Mouse (Mus musculus) right cerebral cortex, postnatal 36 days (tissue): ENCODE results near the gene Phactr3.

ENCODE experiments used
- DNase-seq, 2 experiments: peaks; one replicate each; pipeline ENCODE4 v3.0.0; 2022; ENCODE audit warnings: low spot score in 2 of 2, mixed read lengths in 1 of 2

Phactr3 gene

DNA sequence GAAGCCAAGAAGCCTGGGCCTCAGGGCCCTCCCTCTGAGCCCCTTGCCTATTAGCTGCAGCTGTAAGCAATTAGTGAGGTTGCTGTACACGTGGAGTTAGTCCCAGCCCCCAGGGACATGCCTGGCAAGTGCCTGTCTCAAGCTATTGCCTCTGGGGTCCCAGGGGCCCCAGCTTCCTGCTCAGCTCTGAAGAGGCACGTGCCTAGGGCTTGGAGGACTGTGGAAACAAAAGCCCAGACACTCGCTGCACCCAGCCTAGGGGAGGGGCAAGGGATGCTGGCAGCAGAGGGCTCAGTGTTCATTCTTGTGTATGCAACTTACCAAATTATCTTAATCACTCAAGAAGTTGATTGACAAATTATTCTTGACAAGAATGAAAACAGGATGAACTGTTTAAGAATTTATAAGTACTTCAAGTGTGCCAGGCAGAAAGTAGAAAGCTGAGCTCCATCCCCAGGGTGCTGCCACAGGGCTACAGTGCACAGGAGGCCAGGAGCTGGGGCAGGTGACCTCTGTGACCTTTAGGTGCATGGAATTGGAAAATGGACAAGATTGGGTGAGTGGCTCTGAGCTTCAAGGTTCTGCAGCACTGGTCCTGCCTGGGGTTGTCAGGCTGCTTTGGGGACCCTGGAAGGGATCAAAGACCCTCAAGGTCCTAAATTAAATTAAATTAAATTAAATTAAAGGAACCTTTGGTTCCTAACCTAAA, 138.5 kb downstream of the Phactr3 start:
- no peak for DNase-seq

DNA sequence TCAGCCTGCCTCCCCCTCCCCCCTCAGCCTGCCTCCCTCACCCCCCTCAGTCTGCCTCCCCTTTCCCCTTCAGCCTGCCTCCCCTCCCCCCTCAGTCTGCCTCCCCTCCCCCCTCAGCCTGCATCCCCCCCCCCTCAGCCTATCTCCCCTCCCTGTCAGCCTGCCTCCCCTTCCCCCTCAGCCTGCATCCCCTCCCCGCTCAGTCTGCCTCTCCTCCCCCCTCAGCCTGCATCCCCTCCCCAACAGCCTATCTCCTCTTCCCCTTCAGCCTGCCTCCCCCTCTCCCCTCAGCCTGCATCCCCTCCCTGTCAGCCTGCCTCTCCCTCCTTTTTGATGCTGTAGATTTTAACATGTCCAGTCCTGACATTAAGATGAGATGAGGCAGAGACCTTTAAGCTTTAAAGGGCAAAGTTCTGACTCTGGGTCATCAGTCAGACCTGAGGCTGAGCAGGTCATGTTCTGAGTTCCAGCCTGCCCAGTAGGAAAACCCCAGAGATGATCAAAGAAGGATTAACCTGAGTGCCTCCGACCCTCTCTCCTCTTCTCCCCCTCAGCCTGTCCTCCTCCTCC, 139.3 kb downstream of the Phactr3 start:
- DNase-seq, result no peak

DNA sequence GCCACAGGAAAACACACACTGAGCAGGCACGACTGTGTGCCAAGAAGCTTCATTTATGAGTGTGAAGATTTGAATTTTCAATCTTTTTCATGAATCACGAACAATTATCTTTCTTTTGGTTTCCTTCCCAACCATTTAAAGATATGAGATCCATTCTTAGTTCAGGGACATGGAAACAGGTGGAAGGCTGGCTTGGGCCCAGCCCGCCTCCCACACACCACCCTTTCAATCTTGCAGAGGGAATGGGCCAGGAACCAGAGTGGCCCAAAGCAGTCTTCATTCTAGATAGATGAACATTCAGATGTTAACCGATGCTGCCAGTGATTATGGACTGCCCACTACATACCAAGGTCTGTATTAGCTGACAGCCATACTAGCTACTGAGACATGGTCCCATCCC, 144.3 kb downstream of the Phactr3 start:
- DNase-seq, result peak; percentile 38 to 53

DNA sequence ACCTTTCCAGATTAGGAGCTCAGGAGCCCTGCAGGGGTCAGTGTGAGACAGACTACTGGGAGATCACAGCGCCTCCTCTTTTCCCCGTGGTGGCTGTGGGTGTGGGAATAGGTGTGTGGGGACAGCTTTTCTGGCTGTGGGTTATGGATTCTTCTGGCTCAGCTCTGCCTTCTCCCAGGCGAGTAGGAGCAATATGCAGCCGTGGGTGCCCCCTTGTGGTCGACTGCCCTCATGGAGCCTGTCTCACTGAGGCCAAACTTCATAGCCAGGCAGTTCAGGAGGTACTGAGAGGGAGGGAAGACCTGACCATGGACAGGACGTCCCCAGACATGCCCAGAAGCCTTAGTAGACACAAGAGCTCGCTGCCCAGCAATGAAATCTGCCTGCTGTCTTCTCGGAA, 145.6 kb downstream of the Phactr3 start:
- peak; percentile 82 to 88 for DNase-seq

DNA sequence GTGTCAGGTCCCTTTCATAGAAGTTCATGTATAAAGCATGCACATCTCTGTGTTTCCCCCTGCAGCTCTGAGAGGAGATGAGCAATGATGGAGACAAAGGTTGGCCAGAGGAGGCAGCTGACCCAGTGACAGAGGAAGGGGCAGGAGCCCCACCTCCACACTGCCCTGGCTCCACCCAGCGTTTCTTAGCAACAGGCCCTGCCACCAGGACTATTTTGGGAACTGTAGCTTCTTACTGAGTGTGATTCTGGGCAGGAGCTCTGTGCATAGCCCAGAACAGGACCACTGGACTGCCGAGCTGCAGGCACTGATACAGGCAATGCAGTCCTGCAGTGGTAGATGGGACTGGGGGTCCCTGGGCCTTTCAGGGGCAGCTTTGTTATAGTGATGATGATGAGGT, 146.7 kb downstream of the Phactr3 start:
- DNase-seq, result peak; percentile 34 to 60

DNA sequence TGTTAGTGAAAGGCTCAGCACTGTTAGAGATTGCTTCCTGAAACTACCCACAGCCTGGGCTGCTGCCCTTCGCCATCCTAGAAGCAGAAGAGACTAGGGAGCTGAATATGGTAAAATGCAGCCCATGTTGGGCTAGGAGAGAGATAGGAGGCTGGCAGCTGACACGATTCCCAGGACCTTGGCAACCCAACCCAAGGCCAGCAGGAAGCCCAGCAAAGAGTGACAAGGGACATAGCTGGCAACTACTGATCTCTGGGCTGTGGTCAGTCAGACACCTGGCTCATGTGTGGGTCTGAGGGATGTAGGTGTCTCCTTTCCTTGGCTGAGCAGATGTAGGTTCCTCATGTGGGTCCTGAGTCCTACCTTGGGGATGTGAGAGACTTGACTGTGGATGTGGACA, 152.0 kb downstream of the Phactr3 start:
- DNase-seq, result no peak

DNA sequence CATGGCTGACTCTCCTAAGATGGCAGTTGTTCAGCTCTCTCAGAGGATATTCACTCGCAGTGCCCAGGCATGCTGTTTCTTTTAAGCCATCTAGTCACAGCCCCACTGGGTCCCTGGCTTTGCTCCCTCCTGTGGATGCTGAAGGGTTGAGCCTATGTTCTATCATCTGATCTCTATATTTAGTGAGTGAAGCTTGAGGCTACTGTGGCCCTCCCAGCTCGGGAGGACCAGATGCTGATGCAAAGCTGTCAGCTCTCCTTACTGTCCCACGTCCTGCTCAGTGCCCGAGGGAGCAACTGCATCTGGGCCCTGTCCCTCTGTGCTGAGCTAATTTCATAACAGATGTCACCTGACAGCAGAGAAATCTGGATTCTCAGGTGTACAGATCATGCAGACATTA, 153.6 kb downstream of the Phactr3 start:
- no peak for DNase-seq

DNA sequence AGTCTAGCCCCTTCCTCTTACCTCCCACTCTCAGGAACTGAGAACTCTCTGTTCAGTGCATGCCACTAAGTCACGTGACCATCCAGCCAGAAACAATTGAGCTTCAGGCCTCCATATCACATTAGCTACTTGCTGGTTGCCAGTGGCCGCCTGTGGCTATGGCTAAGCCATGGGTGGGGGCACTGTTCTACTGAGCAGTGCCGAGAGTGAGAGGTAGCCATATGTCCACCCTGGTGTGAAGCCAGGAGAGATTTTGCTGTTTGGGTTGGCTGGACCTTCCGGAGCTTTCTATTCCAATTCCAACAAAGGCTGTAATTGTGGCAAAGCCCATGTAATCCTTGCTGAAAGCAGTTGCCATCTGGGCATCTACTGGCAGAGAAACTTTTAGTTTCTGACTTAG, 155.4 kb downstream of the Phactr3 start:
- no peak for DNase-seq

DNA sequence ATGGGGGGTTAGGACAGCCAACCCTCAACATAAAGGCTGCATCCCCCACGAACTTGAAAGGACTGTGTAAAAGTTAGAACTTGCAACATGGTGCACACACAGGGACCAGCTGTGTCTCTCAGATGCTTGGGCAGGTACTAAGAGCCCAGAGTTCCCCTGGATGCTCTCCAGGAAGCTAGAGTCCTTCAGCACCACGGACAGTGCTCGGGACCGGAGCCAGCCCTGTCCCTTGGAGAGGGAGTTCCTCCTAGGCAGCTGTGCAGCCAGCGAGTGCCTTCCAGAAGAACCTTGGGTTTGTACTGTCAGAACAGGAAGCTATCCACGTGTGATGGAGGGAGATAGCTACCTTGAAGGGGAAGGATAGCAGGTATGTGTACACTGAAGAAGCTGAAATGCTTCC, 158.4 kb downstream of the Phactr3 start:
- no peak for DNase-seq

DNA sequence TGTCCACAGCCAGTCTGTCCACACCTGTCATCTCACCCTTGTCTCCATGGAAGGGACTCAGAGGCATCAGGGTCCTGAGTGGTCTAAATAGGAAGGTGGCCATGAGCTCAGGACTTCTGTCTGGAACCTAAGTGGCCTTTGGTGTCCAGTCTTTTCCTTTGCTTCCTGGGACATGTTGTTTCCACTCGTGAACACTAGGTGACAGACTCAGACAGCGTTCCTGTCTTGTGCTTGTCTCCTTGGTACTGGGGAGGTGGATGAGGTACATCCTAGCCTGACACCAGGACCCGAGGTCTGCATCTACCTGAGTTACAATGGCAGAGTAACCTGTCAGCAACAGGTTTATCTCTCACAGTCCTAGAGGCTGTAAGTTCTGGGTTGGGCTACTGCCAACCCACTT, 162.4 kb downstream of the Phactr3 start:
- no peak for DNase-seq

DNA sequence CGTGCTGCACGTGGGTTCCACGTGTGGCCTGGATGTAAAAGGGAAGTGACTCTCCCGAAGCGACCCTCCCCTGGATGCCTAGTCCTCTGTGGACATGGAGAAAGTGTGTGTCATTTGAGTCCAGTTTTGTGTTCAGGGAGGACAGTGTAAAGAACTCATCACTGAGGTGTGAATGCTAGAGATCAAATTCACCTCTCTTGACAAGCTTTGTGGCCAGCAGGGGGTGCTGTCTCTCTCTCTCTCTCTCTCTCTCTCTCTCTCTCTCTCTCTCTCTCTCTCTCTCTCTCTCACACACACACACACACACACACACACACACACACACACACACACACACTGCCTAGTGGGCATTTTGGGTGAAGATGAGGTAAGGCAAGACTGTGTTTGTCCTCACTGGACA, 168.5 kb downstream of the Phactr3 start:
- no peak for DNase-seq

DNA sequence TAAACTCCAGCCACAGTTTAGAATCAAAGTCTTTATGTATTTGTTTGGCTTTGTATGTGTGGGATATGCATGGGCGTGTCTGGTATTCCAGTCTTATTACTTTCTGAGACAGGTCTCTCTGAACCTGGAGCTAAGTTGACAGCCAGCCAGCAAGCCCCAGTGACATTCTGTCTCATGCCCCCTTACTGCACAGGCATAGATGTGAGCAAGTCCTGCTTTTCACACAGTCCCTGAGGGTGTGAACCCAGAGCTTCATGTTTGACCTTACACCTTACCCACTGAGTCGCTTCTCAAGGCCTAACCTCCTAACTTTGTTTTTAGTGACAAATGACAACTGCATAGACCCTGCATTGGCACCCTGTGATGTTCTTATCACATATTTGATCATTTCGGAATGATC, 169.9 kb downstream of the Phactr3 start:
- DNase-seq, result no peak

DNA sequence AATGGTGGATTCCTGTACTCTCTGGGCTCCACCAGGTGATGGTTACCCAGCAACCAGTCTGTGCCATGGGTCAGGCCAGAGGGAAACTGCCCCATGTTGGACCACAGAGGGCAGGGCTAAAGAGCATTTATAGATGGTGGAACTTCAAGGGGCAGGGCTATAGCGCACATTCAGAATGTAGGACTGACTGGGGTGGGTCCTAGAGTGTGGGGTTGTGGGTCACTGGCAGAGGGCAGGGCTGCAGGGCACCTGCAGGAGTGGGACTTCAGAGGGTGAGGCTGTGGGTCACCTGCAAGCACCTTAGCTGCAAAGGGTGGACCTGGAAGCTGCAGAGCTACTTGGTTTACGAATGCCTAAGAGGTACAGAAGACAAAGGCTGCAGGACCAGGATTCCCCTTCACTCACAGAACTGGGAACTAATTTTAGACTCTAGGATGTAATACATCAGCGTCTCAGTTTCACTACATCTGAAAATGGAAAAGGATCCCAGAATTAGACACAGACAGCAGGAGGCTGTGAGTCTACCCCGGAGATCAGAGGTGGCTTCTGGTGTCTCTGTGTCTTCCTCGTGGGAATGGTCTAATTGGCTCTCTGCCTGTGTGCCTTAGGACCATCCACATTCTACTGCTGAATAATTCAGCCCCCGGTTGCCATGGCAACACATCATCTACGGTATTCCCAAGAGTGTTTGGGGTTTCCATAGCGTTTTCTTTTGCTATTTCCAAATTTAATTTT, 184.8 kb downstream of the Phactr3 start:
- peak; percentile 44 to 57 for DNase-seq

DNA sequence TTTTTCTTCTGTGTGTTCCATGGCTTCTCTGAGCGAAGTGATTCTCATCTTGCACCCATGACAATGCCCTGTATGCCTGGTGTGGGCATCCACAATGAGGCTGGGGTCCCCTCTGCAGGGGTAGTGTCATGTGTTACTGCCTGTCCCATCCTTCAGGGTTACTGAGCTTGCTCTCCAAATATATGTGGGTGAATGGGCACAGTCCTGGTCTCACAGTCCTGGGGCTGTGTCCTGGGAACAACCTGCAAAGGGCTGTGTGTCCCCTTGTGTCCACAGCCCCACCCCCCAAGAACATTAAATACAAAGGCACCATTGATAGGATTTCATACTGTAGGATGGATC, 185.4 kb downstream of the Phactr3 start:
- no peak for DNase-seq

DNA sequence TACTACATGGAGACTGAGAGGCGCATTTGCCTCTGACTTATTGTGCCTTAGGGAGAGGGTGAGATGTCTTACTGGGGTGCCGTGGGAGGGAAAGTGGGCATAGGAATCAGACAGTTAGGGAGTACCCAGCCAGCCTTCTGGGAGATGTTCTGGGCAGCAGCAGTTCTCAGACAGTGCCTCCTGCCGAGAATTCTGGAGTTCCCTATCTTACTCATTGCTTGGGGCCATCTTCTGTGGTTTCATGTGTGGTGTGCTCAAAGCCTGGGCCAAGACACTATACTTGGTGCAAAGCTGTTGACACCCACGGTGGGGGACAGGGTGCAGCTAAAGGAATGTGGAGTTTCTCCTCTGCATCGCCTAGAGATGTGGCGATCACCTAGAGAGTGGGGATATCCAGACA, 185.9 kb downstream of the Phactr3 start:
- DNase-seq, result no peak

DNA sequence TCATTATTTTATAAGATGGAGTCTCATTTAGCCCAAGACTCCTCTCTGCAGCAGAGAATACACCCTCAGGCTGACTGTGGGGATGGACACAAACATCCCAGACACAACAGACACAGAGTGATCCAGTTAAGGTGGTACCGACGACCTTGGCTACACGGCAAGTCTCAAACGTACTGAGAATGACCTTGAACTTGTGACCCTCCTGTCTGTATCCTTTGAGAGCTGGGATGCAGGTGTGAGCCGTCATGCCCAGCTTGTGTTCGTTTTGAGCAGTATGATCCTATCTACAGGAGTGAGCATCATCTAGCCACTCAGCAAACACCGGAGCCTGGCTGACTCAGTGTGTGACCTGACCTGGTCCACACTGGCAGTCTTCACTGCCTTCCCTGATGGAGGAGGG, 194.8 kb downstream of the Phactr3 start:
- DNase-seq, result no peak

DNA sequence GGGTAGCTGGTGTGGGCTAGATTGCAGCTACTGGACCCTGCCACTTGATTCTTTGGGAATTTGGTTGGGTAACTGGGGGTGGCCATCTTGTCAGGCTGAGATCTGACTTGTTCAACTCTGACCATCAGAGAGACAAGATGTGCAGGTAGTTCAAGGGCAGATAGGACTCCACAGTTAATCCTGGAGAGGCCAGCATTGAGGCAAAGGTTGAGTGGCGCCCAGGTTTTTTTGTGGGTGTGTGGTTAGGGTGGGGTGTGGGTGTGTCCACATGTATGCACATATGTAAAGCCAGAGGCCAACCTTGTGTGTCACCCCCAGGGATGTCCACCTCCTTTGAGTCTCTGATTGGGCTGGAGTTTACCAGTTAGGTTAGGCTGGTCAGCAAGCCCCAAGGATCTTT, 197.5 kb downstream of the Phactr3 start:
- no peak for DNase-seq

DNA sequence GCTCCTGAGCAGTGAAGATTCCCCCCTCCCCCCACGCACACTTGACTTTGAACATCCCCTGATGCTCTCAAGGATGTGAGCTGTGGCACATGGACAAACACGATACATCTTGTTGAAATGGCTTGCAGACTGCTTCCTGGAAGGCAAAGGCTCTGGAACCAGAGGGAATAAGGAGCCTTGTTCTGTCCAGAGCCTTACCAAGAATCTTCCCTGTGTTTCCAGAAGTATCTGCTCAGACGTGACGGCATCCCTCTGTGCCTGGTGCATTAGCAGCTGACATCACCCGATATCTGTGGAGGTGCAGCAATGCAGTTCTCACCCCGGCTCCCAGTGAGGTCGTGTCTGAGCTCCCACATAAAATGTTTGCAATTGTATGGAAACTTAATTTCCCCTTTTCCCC, 201.0 kb downstream of the Phactr3 start:
- no peak for DNase-seq

DNA sequence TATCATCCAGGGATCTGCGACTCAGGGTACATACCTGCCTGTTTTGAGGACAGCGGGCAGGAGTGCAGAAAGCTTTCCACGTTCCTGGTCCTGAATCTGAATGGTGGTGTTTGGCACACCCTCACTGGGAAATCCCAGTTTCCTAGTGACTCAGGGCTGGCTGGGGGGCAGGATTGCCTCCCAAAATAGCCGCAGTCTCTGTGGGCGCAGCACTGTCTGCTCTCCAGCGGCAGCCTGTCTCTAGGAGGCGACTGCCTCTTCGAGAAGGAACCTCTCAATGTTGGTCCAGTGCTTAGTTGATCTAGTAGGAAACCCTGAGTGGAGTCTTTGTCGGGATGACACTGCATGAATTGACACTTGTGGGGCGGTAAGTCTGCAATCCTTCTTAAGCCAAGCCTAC, 202.5 kb downstream of the Phactr3 start:
- DNase-seq, result peak; percentile 56 to 63

DNA sequence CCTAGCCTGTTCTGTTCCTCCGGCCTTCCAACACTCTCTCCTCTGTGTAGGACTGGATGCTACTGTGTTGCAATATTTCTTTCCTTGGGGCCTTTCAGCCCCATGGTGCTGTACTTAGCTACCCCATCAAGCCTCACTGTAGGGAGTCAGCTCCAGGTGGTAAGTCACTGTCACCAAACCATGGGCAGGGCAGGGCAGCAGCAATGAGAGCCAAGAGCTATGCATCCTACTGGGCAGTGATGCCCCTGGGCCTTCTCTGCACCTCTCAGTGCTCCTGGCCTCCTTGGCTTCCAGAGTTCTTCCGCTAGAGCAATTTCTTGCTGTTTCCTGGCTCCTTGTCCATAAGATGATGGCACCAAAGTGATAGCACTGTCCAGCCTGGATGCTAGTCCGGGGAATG, 205.6 kb downstream of the Phactr3 start:
- DNase-seq, result no peak

DNA sequence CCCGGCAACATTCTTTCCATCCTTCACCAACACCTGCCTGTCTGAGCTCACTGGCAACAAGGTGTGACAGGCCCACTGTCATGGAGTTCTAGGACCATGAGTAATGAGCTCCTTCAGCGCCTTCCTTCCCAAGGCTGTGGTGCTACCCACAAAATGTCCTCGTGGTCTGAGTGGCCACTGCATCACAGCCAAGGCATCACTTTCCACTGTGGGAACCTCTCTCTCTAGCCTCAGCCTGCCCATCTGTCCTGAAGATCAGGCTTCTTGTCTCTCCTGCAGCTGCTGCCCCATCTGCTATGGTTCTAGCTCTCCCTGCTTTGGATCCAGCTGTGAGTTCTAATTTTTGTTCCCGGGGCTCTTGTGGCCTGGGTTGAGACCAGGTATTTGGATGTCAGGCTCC, 206.0 kb downstream of the Phactr3 start:
- DNase-seq, result no peak

DNA sequence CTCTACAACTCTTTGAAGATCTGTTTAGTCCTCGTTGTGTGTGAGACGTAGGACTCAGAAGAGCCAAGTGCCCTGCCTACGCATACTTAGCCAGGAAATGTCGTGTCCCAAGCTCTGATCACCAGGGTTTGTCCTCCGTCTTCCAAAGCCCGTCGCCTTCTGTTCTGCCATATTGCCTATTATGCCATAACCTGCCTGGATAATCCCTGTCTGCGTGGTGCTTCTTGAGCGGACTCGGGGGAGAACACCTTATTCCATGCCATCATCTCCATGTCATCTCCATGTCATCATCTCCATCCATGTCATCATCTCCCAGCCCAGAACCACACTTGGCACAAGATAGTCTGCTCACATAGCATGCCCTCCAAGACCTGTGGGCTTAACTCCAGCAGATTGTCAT, 207.3 kb downstream of the Phactr3 start:
- DNase-seq, result no peak

DNA sequence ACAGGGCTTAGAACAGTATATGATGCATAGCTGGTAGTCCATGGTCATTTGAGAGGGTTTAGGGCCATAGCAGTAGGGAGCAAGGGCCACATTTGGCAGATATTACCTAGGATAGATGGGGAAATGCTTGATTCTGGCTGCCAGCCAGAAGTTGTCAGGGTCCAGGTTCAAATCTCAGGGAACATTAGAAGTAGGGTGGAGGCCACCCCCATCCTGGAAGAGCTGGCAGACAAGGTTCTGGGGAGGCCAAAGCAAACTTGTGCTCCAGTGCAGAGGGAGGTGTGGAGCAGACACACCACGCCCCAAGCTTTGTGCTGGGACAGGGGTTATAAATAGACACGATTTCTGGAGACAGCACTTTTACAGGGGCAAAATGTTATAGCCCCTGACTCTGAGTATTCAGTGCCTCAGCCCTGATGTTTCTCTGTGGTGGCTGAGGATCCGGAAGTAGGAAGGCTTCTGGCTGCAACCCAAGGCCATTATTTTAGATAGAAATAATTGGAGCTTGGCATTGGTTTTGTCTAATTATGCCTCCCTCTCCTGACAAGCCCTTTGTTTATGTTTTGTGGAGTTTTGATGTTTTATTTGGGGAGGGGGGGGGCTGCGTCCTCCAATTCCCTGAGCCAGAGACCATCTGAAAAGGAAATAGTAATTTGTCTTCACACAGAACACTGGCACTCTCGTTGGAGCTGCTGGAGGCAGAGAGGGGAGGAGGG, 208.1 kb downstream of the Phactr3 start:
- DNase-seq, result no peak
